In genomic region chr9:86695818-86696261, GRCm38 (mm10) we compare ENCODE assay signal across 8 mouse cellular contexts. TPM values are rescaled to one million over a fixed set of nuclear protein-coding genes. Genes with fewer than 3 reads are reported as not detected.
DNase-seq lines count a peak whose midpoint lies in the region; ATAC-seq and TF ChIP-seq lines count a peak whose summit lies in the region.

TSS of gene Me1 (minus strand) at chr9:86695953.

- no peaks in the 10 kb centered on the region for H3K36me3 ChIP-seq in erythroblast, embryonic 14.5 days (ENCODE audit: control insufficient read depth)
- H3K36me3 ChIP-seq in forebrain, embryonic 10.5 days (replicated peaks): no peaks in the 10 kb centered on the region
- H3K36me3 ChIP-seq in heart, postnatal 0 days (replicated peaks; ENCODE audit: control insufficient read depth, insufficient read depth, low read length): no peaks in the 10 kb centered on the region
- H3K36me3 ChIP-seq in lung, embryonic 15.5 days: no peaks in the 10 kb centered on the region

- H3K4me1 ChIP-seq in erythroblast, embryonic 14.5 days (ENCODE audit: control insufficient read depth): peaks cover 15% of the 10 kb centered on the region
- peaks cover 6% of the 10 kb centered on the region for H3K4me1 ChIP-seq in bone marrow macrophage, adult 2 months (ENCODE audit: control insufficient read depth, insufficient read depth, low read length)
- H3K4me1 ChIP-seq in forebrain, embryonic 10.5 days: peaks cover 9% of the 10 kb centered on the region; the same call in 1 of the 2 replicates
- H3K4me1 ChIP-seq in heart, postnatal 0 days (ENCODE audit: control insufficient read depth, insufficient read depth): peaks cover 6% of the 10 kb centered on the region; the same call in 1 of the 2 replicates
- H3K4me1 ChIP-seq in lung, embryonic 15.5 days: 0 out of 2 replicates have a peak, but pooled peaks cover 2% of the 10 kb centered on the region

- no peak for TF ChIP-seq POLR2A in bone marrow macrophage, adult 2 months (IDR thresholded peaks at IDR 0.05; ENCODE audit: borderline replicate concordance, low read depth, low read length)

- TF ChIP-seq EP300 in heart, postnatal 0 days (IDR thresholded peaks at IDR 0.05; ENCODE audit: low read depth): no peak

- DNase-seq in forebrain, embryonic 10.5 days (ENCODE audit: extremely low spot score, low spot score): peak; percentile 56
- DNase-seq in heart, postnatal 0 days (ENCODE audit: low spot score): peak; percentile 25
- peak; percentile 52 to 86 for DNase-seq in kidney, postnatal 25 days
- peak; percentile 26 for DNase-seq in ovary, postnatal 14 days (ENCODE audit: low spot score)

- TF ChIP-seq CTCF in bone marrow macrophage, adult 2 months (IDR thresholded peaks at IDR 0.05; ENCODE audit: low read depth, low read length): no peak
- no peak for TF ChIP-seq CTCF in heart, postnatal 0 days (IDR thresholded peaks at IDR 0.05; ENCODE audit: low read depth)

- peaks cover 13% of the 10 kb centered on the region for H3K27me3 ChIP-seq in erythroblast, embryonic 14.5 days (ENCODE audit: control insufficient read depth)
- H3K27me3 ChIP-seq in forebrain, embryonic 10.5 days (ENCODE audit: poor library complexity, severe bottlenecking): peaks cover 26% of the 10 kb centered on the region
- H3K27me3 ChIP-seq in heart, postnatal 0 days (ENCODE audit: control insufficient read depth, insufficient read depth, low read length): no peaks in the 10 kb centered on the region
- no peaks in the 10 kb centered on the region for H3K27me3 ChIP-seq in lung, embryonic 15.5 days

- no peaks in the 10 kb centered on the region for H3K9me3 ChIP-seq in erythroblast, embryonic 14.5 days (ENCODE audit: control insufficient read depth, low read length)
- H3K9me3 ChIP-seq in forebrain, embryonic 10.5 days: no peaks in the 10 kb centered on the region
- no peaks in the 10 kb centered on the region for H3K9me3 ChIP-seq in heart, postnatal 0 days (replicated peaks; ENCODE audit: control insufficient read depth, low read length)
- H3K9me3 ChIP-seq in lung, embryonic 15.5 days: no peaks in the 10 kb centered on the region

- peak within 1 kb of the TSS; percentile 78 for H3K4me2 ChIP-seq in heart, postnatal 0 days (ENCODE audit: low read depth, low read length)
- H3K4me2 ChIP-seq in lung, embryonic 15.5 days: peak within 1 kb of the TSS; percentile 91

- WGBS in forebrain, embryonic 10.5 days: under 1% methylated on average over 46 of the region's 46 CpGs
- 1% methylated on average over 40 of the region's 46 CpGs for WGBS in heart, postnatal 0 days
- WGBS in lung, embryonic 15.5 days: under 1% methylated on average over 42 of the region's 46 CpGs

- no peak within 1 kb of the TSS for H3K27ac ChIP-seq in bone marrow macrophage, adult 2 months (ENCODE audit: insufficient read depth, low read depth, low read length)
- H3K27ac ChIP-seq in forebrain, embryonic 10.5 days: peak within 1 kb of the TSS; percentile 88
- H3K27ac ChIP-seq in heart, postnatal 0 days (ENCODE audit: low read depth): peak within 1 kb of the TSS; percentile 44
- H3K27ac ChIP-seq in lung, embryonic 15.5 days: peak within 1 kb of the TSS; percentile 61

- peak within 1 kb of the TSS; percentile 74 for H3K9ac ChIP-seq in heart, postnatal 0 days (replicated peaks; ENCODE audit: low read depth, low read length)
- peak within 1 kb of the TSS; percentile 77 for H3K9ac ChIP-seq in lung, embryonic 15.5 days

- no peak for ATAC-seq in erythroblast, adult 5-6 weeks (replicated peaks; ENCODE audit: low FRiP score, poor library complexity, severe bottlenecking)
- peak; percentile 81 for ATAC-seq in heart, postnatal 0 days (ENCODE audit: insufficient read depth, low read depth)
- ATAC-seq in lung, embryonic 15.5 days (ENCODE audit: borderline replicate concordance, extremely low read depth, low FRiP score, low TSS enrichment): peak; percentile 86; the same call in 1 of the 2 replicates

- H3K4me3 ChIP-seq in erythroblast, embryonic 14.5 days (replicated peaks): peak within 1 kb of the TSS; percentile 77
- peak within 1 kb of the TSS; percentile 93 for H3K4me3 ChIP-seq in bone marrow macrophage, adult 2 months (ENCODE audit: insufficient read depth, low read length)
- H3K4me3 ChIP-seq in forebrain, embryonic 10.5 days: peak within 1 kb of the TSS; percentile 81
- peak within 1 kb of the TSS; percentile 78 for H3K4me3 ChIP-seq in heart, postnatal 0 days (ENCODE audit: low read depth, low read length)
- H3K4me3 ChIP-seq in lung, embryonic 15.5 days: peak within 1 kb of the TSS; percentile 74

RNA-seq across cellular contexts. Expression of gene Me1, which starts in this region (rescaled TPM):
- polyA plus RNA-seq in erythroblast, embryonic 14.5 days (2012): 0.03 and 0.05 TPM in 2 replicates
- total RNA-seq in erythroblast, adult 5-6 weeks (2015; ENCODE audit: low replicate concordance): 0.58 TPM in 1 of 2 replicates, not detected in the other
- 2.8 TPM in 1 of 2 replicates, not detected in the other for total RNA-seq in erythroblast, adult 5-6 weeks (2017; ENCODE audit: low replicate concordance)
- 8.3 and 10.4 TPM in 2 replicates for polyA plus RNA-seq in bone marrow macrophage, adult 2 months (2012; ENCODE audit: insufficient read depth, insufficient read length, missing spikeins)
- 8.1 and 9.1 TPM in 2 replicates for polyA plus RNA-seq in forebrain, embryonic 10.5 days (2016; fragmentation: Nextera tagmentation; extraction: Ambion mirVana)
- total RNA-seq in heart, postnatal 0 days (2014; rRNA removed; ENCODE audit: low replicate concordance): 9.2 and 12.2 TPM in 2 replicates
- 35.1 and 36.2 TPM in 2 replicates for polyA plus RNA-seq in heart, postnatal 0 days (2015; fragmentation: Nextera tagmentation; extraction: Ambion mirVana)
- polyA plus RNA-seq in lung, embryonic 15.5 days (2015; fragmentation: Nextera tagmentation; extraction: Ambion mirVana): 31.6 and 32.6 TPM in 2 replicates
